Mouse (Mus musculus) heart, adult 10 weeks (tissue): ENCODE results near the gene Olfr1128. TPM values are rescaled to one million over a fixed set of nuclear protein-coding genes. Genes with fewer than 3 reads are reported as not detected.

Experiments used
- polyA plus RNA-seq: library from polyadenylated mRNA; stranded (reverse); fragments of 350-450 nt; fragmentation: Illumina TruSeq; extraction: RNeasy Lipid Tissue Mini Kit (QIAGEN cat#74804); gene quantifications from one replicate; pipeline ENCODE4 v1.2.3, GENCODE M21; 2014; ENCODE audit warnings: low read depth, low replicate concordance

The Olfr1128 gene
- polyA plus RNA-seq = not detected

GRCm38 (mm10) chr2:87545442-87545841, at the start of gene Olfr1128:
Gene Olfr1128 (minus strand): TSS chr2:87545542.

GRCm38 (mm10) chr2:87573602-87574001, 28.3 kb upstream of the Olfr1128 start, which contains the start of gene Olfr1129:
Gene Olfr1129 (plus strand): TSS chr2:87573902.

GRCm38 (mm10) chr2:87531496-87531895, 13.8 kb downstream of the Olfr1128 start, which contains the start of gene Olfr153:
Gene Olfr153 (plus strand): TSS chr2:87531796.

GRCm38 (mm10) chr2:87506265-87506664, 39.1 kb downstream of the Olfr1128 start, which contains the start of gene Pramel6:
Gene Pramel6 (plus strand): TSS chr2:87506565.

GRCm38 (mm10) chr2:87496993-87497392, 48.3 kb downstream of the Olfr1128 start, which contains the start of gene Pramel7:
Gene Pramel7 (minus strand): TSS chr2:87497093.

Other genes starting within 250 kb of the Olfr1128 start
- gene Olfr1118, start 238.0 kb downstream of the Olfr1128 start, polyA plus RNA-seq = not detected
- gene Olfr1120, start 190.7 kb downstream of the Olfr1128 start, polyA plus RNA-seq = not detected
- not detected for gene Olfr1121, start 175.6 kb downstream of the Olfr1128 start, polyA plus RNA-seq
- gene Olfr1122, start 159.7 kb downstream of the Olfr1128 start, polyA plus RNA-seq = not detected
- not detected for gene Olfr1123, start 128.9 kb downstream of the Olfr1128 start, polyA plus RNA-seq
- not detected for gene Olfr1124, start 115.3 kb downstream of the Olfr1128 start, polyA plus RNA-seq
- not detected for gene Olfr1126, start 91.6 kb downstream of the Olfr1128 start, polyA plus RNA-seq
- not detected for gene Pramel7, start 48.4 kb downstream of the Olfr1128 start, polyA plus RNA-seq
- gene Pramel6, start 39.0 kb downstream of the Olfr1128 start, polyA plus RNA-seq = not detected
- gene Olfr153, start 13.7 kb downstream of the Olfr1128 start, polyA plus RNA-seq = not detected
- gene Olfr1129, start 28.4 kb upstream of the Olfr1128 start, polyA plus RNA-seq = not detected
- gene Olfr1130, start 60.7 kb upstream of the Olfr1128 start, polyA plus RNA-seq = not detected
- not detected for gene Olfr1131, start 81.6 kb upstream of the Olfr1128 start, polyA plus RNA-seq
- not detected for gene Olfr1132, start 92.0 kb upstream of the Olfr1128 start, polyA plus RNA-seq
- gene Olfr1133, start 101.8 kb upstream of the Olfr1128 start, polyA plus RNA-seq = not detected
- gene Olfr1134, start 112.9 kb upstream of the Olfr1128 start, polyA plus RNA-seq = not detected
- gene Olfr1135, start 128.1 kb upstream of the Olfr1128 start, polyA plus RNA-seq = not detected
- gene Olfr1136, start 148.4 kb upstream of the Olfr1128 start, polyA plus RNA-seq = not detected
- not detected for gene Olfr1137, start 167.6 kb upstream of the Olfr1128 start, polyA plus RNA-seq
- not detected for gene Olfr1138, start 194.4 kb upstream of the Olfr1128 start, polyA plus RNA-seq
- gene Olfr1140, start 198.2 kb upstream of the Olfr1128 start, polyA plus RNA-seq = not detected
- not detected for gene Olfr1141, start 208.4 kb upstream of the Olfr1128 start, polyA plus RNA-seq
- gene Olfr152, start 233.9 kb upstream of the Olfr1128 start, polyA plus RNA-seq = not detected